Mouse (Mus musculus) cerebellum, postnatal 36 days (tissue): ENCODE data around the gene Eef1g.
"Not testable (repeated sequence)": the region's sequence is repeated elsewhere in the genome, so short reads cannot be mapped to it uniquely, and the experiment has no call there.

Experiments
- DNase-seq, 2 experiments: peaks; one replicate each; pipeline ENCODE4 v3.0.0; 2021 to 2022; ENCODE audit warnings: mixed read lengths in 2 of 2

Gene Eef1g

DNA sequence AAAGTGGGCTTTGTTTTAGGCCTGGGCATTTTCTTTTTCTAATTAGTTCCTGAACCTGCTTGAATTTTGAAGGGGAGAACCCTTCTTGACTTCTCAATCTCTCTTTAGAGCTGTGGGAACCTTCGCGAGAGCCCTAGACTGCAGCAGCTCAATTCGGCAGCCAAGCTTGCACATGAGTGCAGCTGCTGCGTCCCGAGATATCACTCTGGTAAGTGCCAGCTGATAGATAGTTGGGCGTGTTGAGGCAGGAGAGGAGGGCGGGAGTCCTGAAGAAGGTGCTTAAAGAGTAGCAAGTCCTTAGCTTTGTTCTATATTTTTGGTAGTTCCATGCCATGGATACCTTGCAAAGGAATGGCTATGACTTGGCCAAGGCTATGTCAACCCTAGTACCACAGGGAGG, 19.9 kb upstream of the Eef1g start:
- DNase-seq = no peak

DNA sequence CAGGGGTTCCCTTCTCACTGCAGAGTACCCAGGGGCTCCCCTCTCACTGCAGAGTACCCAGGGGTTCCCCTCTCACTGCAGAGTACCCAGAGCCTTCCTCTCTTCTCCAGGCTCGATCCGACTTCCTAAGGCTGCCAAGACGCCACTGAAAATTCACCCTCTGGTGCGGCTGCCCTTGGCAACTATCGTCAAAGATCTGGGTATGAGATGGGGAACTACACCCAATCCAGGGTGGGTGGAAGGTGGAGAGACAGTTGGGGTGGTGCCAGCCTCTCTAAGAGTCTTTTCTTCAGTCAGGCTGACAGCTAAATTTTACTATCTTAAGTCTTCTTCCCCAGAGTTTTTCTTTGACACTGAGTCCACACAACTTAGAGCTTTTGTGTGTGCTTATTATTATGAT, 16.7 kb upstream of the Eef1g start:
- DNase-seq = no peak

DNA sequence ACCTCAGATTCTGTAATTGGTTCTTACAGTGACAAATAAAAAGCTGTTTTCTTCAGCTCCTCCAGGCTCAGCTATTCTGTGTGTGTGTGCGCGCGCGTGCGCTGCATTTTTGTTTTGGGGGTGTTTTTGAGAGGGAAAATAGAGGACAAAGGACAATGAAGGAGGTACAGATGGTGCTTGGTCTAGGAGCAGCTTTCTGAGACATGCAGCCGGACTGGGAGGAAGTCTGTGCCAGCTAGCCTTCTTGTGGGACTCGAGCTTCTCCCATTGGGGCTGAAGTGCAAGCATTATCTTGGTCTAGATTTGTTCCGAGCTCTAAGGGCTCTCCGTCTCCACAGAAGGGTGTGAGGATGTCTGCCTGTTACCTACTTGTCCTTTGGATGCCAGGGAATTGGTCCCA, 14.6 kb upstream of the Eef1g start:
- no peak for DNase-seq

DNA sequence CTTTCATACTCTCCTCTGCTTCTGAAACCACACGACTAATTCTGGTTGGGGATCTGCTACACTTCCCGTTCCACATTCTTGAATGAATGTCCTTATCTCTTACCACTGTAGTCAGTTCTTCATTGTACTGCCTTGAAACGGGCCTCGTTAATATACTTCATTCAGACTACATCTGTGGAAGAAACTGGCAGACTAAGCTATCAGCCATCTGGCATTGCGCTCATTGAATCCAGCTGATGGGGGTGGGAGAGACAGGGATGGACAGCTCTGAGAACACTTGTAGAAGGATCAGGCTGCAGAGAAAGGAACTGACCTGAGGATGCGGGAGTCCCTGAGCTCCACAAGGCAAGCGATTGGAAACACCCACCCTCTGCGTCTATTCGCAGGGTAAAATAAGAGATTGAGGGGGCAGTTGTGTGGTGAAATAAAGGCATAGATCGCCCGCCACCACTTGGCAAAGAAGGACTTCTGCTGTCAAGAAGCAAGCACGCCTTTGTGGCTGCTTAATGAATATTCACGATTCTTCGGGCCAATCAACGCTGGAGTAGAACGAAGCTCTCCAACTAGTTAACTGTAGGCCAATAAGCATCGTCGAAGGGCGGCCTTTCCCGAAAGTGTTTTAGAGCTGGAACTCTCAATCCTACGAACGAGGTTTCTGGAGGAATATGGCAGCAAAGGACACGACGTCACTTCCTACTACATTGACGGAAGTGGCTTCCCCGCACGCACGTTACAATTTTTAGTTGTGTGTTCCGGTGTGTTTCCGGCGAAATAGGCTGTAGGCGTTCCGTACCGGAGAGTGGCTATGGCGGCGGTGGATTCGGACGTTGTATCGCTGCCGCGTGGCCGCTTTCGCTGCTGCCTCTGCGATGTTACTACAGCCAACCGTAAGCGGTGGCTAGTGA, 13.5 kb upstream of the Eef1g start, which contains the start of gene Tut1:
Tut1 (plus strand) TSS at position 713 of the 905 bp plus-strand sequence.
- DNase-seq = peak; percentile 84 to 96

DNA sequence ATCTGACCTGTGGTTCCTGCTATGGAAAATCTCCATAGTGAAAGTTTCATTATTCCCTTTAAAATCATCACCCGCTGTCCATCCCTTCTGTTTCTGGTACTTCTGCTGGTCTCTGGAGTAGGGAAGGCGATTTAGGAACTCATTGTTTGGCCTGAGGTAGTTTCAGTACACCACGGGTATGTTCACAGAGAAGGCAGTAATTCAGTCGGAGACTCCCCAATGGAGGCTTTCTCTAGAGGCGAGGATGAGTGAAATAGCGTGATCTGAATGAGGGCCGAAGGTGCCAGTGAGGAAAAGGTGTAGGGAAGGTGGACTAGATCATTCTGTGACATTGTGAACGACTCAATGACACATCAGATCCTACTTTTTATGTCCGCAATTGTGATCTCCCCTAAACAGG, 12.7 kb upstream of the Eef1g start:
- DNase-seq = no peak

DNA sequence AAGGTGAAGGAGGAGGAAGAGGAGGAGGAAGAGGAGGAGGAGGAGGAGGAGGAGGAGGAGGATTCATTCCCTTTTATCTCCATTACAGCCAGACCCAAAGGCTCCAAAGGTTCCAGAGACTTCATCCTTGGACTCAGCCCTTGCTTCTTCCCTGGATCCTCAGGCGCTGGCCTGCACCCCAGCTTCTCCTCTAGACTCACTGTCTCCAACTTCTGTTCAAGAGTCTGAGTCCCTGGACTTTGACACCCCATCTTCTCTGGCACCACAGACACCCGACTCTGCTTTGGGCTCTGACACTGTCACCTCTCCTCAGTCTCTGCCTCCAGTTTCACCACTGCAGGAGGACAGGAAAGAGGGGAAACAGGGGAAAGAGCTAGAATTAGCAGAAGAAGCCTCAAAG, 4.6 kb upstream of the Eef1g start:
- DNase-seq = no peak

DNA sequence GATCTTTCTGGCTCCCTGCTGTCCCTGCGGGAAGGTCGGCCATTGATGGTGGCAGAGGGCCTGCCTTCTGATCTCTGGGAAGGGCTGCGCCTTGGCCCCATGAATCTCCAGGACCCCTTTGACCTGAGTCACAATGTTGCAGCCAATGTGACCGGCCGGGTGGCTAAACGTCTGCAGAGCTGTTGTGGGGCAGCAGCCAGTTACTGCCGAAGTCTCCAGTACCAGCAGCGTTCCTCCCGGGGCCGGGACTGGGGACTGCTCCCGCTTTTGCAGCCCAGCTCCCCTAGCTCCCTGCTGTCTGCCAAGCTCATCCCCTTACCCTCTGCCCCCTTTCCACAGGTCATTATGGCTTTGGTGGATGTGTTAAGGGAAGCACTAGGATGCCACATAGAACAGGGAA, 1.8 kb upstream of the Eef1g start:
- DNase-seq = no peak

DNA sequence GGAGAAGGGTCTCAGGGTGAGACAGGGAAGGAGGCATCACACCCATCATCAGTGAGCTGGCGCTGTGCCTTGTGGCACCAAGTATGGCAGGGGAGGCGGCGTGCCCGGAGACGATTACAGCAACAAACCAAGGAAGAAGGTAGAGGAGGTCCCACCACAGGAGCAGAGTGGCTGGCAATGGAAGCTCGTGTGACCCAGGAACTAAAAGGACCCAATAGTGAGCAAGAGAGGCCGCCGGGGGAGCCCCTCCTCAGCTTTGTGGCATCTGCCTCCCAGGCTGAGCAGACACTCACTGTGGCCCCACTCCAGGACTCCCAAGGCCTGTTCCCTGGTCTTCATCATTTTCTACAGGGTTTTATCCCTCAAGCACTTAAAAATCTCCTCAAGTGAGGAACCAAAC, 1.1 kb upstream of the Eef1g start:
- DNase-seq = peak in 1 of 2 experiments; percentile 16

DNA sequence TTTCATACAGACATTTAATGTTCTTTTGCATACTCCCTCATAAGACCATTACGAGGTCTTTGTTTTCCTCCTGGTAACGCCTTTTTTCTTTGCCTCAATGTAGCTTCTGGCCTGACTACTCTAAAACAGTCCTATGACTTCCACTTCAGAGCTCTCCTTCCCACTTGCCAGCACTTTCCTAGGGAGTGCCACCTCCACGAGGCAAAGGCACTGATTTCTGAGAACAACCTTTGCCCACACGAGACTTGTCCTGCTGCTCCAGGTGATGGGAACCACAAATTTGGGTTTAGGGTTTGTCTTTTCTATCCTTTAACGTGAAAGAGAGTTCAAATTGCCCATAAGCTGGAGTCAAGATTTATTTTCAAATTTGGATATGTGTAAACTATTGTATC, 647 bp upstream of the Eef1g start:
- no peak for DNase-seq

DNA sequence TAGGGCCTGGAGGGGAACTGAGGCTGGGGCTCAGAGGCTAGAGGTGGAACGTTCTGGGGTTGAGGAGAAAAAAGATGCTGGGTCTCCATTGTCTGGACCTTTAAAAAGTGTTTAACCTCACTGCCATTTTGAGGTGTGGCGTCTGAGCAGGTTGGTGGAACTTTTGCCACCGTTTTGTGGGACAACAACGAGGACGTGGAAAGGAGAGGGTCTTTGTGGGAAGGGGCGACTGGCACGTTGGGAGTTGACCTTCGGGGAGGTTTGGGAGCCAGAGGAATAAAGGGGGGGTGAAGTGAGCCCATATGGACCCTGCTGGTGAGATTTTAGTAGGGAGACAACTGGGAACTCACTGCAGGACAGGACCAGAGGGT, 517 bp downstream of the Eef1g start:
- DNase-seq = no peak

DNA sequence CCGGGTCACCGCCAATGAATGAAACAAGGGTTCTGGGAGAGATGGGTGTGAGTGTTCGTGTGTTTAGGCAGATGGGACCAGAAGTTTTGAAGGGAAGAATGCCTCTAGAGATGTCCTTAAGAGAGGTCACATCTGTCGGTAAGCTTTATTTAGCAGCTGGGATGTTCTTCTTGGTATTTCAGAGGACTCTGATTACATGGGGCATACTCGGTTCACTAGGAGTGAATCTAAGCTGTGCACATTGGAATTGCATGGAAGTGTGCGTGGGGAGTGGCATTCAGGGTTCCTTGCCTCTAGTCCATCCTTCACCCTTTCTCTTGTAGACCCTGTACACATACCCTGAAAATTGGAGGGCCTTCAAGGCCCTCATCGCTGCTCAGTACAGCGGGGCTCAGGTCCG, 1.1 kb downstream of the Eef1g start:
- DNase-seq = no peak

DNA sequence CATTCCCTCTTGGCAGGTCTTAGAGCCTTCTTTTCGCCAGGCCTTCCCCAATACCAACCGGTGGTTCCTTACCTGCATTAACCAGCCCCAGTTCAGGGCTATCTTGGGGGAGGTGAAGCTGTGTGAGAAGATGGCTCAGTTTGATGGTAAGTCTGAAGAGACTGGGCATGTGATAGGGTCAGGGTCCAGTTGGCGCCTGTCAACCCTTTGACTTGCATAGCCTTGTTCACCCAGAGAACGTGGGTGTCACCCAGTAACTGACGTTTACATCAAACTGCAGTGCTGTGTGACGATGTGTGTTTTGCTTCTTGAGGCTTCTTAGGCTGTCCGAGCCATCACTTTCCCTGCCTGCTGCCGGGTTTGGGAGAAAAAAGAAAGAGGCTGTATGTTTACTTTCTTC, 5.7 kb downstream of the Eef1g start:
- not testable (repeated sequence) for DNase-seq

DNA sequence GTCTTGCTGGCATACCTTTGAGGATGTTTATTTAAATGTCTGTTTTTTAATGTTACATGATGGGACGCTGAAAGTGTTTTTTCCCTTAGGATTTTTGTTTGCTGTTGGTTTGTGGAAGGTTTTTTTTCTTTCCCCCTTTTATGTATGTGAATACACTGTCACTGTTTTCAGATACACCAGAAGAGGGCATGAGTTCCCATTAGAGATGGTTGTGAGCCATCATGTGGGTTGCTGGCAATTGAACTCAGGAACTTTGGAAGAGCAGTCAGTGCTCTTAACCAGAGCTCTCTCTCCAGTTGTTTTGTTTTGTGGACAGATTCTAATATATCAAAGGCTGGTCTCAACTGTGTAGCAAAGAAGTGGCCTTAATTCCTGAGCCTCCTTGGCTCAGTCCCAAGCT, 7.8 kb downstream of the Eef1g start:
- no peak for DNase-seq

DNA sequence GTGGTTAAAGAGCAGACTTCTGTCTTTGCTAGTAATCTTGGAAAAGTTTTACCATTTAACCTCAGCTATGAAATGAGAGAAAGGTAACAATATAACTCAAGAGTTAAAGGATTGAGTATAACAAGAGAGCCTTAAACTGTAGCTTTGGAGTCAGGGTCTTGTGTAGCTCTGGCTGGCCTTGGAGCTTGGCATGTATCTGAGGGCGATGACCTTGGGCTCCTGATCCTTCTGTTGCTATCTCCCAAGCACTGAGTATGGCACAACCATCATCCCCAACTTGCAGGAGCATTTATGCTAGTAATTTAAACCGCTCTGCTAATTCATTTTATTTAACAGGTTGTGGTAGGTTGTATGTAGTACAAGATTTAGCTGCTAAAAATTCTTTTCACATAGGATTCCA, 8.7 kb downstream of the Eef1g start:
- DNase-seq = no peak

DNA sequence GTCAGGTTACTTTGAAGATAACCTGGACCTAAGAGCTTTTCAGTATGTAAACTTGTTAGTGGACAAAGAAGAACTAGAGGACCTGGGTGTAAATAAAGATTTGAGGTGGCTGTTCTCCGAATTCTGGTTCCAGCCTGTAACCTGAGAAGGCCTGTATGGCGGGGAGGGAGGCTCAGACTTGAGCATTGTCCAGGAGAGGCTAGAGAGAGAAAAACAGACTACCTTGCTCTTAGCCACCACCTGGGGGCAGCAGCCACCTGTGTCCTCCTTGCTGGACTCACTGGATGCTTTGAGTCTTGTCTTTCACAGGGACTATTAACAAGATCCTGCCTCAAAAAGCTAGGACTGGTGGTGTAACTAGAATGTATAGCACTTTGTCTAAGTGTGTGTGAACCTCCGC, 9.7 kb downstream of the Eef1g start:
- peak; percentile 54 to 60 for DNase-seq

DNA sequence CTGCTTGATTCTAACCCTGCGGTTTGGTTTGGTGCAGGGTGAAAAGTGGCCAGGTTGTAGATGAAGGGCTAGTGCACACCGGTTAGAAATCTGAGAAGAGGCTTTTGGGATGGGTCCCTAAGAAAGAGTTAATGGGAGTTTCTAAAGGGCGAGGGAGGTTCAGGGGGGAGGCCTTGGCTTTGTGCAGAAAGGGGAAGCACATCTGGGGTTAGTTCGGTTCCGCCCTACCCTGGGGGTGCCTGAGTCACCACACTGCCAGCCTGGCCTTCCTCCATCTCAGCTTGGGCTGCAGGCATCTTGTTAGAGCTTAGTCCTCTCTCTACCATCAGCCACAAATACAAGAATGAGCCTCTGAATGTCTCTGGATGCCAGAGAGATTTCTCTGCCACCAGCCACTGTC, 13.9 kb downstream of the Eef1g start:
- no peak for DNase-seq

DNA sequence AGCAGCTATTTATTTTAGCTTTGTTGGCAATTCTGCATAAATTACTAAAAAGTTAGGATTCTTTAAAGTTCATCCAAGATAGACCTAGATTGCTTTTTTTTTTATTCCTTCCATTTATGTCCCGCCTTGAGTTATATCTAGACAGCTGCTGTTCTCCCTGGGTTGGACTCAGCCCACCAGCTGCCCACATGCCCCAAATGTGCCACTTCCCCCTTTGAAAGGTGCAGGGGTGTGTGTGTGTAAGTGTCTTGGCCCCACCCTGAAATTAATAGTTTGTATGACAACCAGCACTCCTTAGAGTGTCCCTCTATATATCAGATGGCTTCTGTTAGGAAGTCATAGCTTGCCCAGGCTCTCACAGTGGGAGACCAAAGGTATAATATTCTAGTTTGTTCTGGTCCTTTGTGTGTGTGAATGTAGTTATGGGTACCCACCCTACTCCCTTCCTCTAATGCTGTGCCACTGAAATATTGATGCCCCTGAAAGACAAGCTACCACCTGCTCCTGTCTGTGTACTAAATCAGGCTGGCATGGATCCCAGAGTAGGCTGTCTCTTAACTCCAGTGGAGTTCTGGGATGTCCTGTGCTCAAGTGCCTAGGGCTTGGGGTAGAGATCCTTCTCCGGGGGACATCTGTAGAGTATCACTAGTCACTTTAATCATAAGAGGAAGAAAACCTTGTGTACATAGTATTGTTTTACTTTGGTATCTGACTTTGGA, 14.8 kb downstream of the Eef1g start:
- DNase-seq = no peak

DNA sequence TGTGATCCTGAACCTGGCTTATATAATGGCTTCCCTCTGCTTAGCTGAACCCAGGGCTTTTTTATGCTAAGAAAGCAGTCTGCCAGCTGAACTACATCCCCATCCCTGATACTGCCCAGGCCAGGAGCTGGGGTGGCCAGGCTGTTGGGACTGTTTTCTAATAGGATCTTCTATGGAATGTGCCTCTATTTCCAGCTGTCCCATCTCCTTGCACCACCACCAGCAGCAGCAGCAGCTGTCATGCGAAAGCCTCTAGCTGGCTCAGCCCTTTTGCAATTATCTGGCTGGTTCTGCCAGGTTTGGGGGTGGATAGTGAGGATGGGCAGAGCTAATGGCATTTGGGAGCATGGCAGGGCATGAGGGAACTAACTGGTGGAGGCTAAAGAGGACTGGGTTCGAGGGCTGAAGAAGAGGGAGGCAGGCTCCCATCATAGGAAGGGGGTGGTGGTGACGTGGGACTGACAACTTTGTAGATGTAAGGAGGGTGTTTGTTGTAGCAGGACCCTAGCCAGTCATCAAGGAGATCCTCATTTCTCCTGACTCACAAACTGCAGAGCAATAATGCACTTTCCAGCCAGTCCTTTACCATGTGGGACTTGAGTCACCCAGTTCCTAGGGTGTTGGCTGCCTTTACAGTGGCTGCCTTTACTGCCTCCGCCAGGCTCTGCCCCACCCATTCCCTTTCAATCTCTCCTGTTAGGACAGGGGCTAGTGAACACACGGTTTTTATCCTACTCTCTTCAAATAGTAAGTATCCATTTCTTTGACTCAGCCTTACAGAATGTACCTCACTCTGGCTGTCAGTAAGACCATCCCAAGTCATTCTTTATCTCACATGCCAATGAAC, 15.7 kb downstream of the Eef1g start:
- DNase-seq = no peak

DNA sequence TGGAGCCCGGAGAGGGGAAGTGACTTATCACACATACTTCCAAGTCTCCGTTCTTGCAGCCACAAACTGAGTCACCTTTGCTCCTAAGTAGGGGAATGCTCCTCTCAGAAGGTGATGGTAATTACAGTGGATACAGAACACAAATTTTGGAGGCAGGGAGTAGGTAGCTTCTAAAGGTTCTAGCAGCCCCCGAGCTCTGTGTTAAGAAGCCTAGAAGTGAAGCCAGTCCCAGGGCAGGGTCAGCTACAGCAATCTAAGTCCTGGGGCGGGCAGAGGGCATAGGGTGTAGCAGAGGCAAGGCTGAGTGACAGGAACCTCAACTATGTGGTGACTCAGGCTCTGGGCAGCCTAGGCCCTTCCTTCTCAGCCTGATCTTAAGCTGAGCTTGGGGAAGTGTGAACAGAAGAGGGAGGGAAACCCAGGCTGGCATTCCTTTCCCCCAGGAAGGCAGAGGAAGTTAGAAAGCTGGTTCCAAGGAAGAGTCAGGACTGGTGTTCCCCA, 16.4 kb downstream of the Eef1g start:
- DNase-seq = no peak

DNA sequence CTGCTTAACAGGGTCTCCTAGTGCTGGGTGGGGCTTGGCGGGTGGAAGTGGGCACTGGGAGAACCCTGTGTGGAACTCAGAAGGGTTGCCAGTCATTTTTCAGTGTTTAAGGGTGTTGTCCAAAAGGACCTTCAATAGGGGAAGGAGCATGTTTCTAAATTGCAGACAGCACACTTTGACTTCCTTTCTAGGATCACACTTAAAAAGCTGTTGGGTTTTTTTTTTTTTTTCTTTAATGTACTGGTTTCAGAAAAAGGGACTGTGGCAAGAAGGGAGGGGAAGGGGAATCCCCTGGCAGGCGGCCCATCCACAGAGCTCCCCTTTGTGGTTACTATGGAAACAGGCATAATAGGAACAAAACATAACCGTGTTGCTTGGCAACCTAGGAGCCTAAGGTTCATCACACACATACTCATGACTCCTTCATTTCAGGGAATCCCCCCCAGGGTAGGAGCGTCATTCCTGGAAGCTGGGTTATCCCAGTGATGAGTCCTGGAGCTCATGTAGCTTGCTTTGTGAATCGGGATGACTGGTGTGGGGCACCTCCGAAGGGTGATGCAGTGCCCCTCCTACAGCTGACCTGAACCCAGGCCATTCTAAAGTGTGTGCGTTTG, 17.5 kb downstream of the Eef1g start:
- no peak for DNase-seq

DNA sequence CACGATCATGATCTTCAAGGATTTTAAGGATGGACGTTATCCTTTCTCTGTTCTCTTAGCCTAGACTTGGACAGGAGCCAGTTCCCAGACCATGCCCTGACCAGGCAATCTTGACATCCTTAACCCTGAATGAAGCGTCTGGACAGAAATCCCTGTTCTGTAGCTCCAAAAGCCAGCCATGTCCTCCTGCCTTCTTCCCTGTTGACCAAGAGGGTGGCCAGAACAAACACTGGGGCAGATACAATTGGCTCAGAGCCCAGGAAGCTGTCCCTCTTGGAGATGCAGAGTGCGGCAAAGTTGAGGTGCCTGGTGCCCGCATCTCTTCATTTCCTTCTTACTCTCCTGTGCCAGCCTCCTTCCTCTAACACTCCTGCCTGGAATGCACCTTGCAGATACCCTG, 19.1 kb downstream of the Eef1g start:
- DNase-seq = no peak

DNA sequence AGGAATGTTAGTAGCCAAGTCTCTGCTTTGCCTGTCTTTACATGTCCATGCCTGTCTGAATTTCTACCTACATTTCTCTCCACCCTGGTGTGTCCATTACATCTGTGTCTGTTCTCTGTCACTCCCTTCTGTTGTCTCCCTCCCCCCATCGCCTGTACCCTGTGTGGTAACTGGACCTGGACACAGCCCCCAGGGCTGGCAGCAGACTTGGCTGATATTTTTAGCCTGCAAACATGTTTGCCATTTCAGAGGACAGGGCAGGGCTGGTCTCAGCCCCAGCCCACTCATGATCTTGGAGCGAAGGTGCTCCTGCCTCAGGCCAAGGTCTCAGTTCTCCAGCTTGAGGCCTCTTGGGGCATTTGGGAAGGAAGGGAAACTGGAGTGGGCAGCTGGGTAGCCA, 21.0 kb downstream of the Eef1g start:
- DNase-seq = no peak
